Mouse (Mus musculus) heart, postnatal 0 days (tissue): ENCODE results near the gene Hormad2.

Experiments used
- CTCF ChIP-seq: IDR thresholded peaks from 2 replicates; pipeline ENCODE4 v1.5.1; 2016; ENCODE audit warnings: antibody characterized with exemption, control low read depth, low read depth
- EP300 ChIP-seq: IDR thresholded peaks from 2 replicates; pipeline ENCODE4 v1.6.1; 2016; ENCODE audit warnings: antibody characterized with exemption, low read depth

- TF ChIP-seq CTCF (no peak), EP300 (no peak)
Observed at GRCm38 (mm10) chr11:4446195-4446868, 5.4 kb upstream of the Hormad2 start.
